Comparison of ENCODE assay signal across 12 mouse cellular contexts in genomic region chr6:7952208-7952607, GRCm38 (mm10).
"Had no signal": no experiment of that assay in that cellular context is flagged by ENCODE, and none has a peak within 500 bp of the region (broad histone marks: within the 10 kb centered on the region; RNA-seq: fewer than 3 reads in every experiment).

No protein-coding gene starts in this region.

- H3K9me3 ChIP-seq: kidney, embryonic 15.5 days; limb, embryonic 13.5 days; neural tube, embryonic 15.5 days had no signal

- DNase-seq: kidney, adult 18-20 months; kidney, postnatal 14 days; left cerebral cortex, postnatal 4 days; lung, adult 18-20 months; right cerebral cortex, adult 18-20 months; right cerebral cortex, postnatal 25 days; thymus, adult 18-20 months; thymus, postnatal 14 days had no signal

- H3K4me3 ChIP-seq: kidney, embryonic 15.5 days; limb, embryonic 13.5 days; neural tube, embryonic 15.5 days had no signal

- H3K27ac ChIP-seq: kidney, embryonic 15.5 days; limb, embryonic 13.5 days; liver, embryonic 14.5 days; neural tube, embryonic 15.5 days had no signal

- H3K27me3 ChIP-seq: kidney, embryonic 15.5 days; limb, embryonic 13.5 days; neural tube, embryonic 15.5 days had no signal

- H3K36me3 ChIP-seq: kidney, embryonic 15.5 days; limb, embryonic 13.5 days; neural tube, embryonic 15.5 days had no signal

- H3K4me1 ChIP-seq: limb, embryonic 13.5 days; neural tube, embryonic 15.5 days had no signal

- H3K9ac ChIP-seq: kidney, embryonic 15.5 days; limb, embryonic 13.5 days; liver, embryonic 14.5 days; neural tube, embryonic 15.5 days had no signal

- H3K4me2 ChIP-seq: kidney, embryonic 15.5 days; limb, embryonic 13.5 days; neural tube, embryonic 15.5 days had no signal
